Mouse (Mus musculus) adrenal gland, postnatal 10 days (tissue): ENCODE measurements around the gene Tmem79. TPM values are rescaled to one million over a fixed set of nuclear protein-coding genes. Genes with fewer than 3 reads are reported as not detected.
"Not testable (repeated sequence)": the region's sequence is repeated elsewhere in the genome, so short reads cannot be mapped to it uniquely, and the experiment has no call there.

Experiments
- DNase-seq: peaks from one replicate; pipeline ENCODE4 v3.0.0; 2021; ENCODE audit warnings: mixed read lengths
- long read RNA-seq, 2 experiments: library from polyadenylated mRNA; stranded (forward); transcript quantifications; one replicate each; pipeline ENCODE4 v2.0.0; 2021
- total RNA-seq, 2 experiments: library from RNA; stranded (reverse); gene quantifications; 2 replicates each; pipeline ENCODE4 v1.2.3; 2021

The Tmem79 gene
- total RNA-seq: 10 to 100 TPM; 15.1 to 17.7 TPM
- long read RNA-seq, experiment 1, partial matches to known transcripts: 5 of 21 reads
- long read RNA-seq, experiment 1, other reads (novel, unspliced or antisense): 12 of 21 reads
- long read RNA-seq, experiment 2, transcript Tmem79-201 (4 exons, 2,406 nt): major isoform, 7 of 13 reads
- long read RNA-seq, experiment 2, partial matches to known transcripts: 2 of 13 reads
- long read RNA-seq, experiment 2, other reads (novel, unspliced or antisense): 4 of 13 reads

DNA sequence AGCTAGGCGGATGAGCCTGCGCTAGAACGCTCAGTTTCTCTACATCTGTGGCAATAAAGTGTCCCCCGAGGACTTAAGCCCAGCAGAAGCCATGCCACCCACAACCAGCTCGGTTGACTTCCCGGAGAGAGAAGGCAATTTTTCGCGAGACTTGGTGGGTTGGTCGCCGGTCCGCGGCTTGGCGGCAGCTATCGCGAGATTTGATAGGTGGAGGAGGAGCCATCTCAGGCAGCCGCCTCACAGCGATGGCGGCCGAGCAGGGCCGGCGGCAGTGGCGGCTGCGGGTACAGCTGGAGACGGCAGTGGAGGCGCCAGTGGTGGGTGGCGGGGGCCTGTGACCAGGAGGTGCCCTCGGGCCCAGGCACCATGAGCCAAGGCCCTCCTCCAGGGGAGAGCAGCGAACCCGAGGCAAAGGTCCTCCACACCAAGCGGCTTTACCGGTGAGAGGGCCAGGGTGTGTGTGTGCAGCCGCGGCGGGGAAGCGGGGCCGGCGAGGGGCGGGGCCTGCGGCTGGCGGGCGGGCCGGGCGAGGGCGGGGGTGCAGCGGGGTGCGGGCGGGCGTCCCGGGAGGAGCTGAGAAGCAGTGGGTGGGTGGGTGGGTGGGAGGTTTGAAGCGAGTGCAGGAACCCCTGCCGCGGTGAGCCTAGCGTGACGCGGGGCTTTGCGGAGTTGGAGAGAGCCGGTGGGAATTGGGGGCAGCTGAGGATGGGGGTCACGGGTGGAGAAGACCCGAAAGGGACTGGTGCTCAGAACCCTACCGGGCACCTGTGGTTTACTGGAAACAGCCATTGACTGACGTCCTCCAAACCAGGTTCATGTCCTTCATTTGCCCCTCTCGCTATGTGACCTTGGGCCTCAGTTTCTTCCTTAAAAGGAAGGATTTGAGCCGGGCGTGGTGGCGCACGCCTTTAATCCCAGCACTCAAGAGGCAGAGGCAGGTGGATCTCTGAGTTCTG lies at the start of gene Tmem79, which contains the start of gene Smg5:
Gene Tmem79, minus strand, starts transcription at position 91 of the 956 bp plus-strand sequence.
Gene Smg5, plus strand, starts transcription at position 203 of the 956 bp plus-strand sequence.
- DNase-seq: peak; percentile 96

DNA sequence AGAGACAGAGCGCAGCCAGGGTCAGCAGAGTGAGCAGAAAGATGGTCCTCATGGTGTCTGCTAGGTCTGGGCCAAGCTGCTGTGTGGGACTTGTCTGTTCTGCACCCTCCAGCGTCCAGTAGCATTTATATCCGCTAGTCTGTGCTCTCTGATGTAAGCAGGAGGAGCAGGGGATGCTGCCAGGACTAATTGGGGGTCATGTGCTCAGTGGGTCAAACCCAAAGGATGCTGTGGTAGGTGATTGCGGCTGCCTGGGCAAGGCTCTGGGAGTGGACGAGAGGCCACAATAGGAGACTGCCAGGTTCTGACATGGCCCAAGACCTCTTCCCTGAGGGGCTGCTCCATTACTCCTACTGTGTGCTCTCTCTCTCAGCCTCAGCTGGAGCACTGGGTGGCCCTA lies 48.4 kb upstream of the Tmem79 start, which contains the start of gene Bglap:
Gene Bglap, minus strand, starts transcription at position 101 of the 400 bp plus-strand sequence.
- no peak for DNase-seq

DNA sequence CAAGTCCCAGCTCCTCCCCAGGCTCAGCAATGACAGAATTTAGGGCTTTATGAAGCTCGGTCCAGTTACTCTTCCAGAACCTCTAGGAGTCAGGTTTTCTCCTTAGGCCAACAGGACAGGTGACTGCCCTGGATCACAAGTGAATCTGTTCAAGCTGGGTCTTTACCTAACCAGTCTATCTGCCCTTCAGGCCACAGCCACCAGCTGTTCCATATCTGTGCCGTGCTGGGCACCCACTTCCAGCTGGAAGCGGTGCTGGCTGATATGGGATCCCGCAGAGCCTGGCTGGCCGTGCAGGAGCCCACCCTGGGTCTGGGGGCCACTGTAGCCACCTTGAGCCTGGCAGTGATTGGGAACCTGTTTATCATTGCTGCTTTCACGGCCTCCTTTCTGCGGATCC lies 46.4 kb upstream of the Tmem79 start:
- not testable (repeated sequence) for DNase-seq

DNA sequence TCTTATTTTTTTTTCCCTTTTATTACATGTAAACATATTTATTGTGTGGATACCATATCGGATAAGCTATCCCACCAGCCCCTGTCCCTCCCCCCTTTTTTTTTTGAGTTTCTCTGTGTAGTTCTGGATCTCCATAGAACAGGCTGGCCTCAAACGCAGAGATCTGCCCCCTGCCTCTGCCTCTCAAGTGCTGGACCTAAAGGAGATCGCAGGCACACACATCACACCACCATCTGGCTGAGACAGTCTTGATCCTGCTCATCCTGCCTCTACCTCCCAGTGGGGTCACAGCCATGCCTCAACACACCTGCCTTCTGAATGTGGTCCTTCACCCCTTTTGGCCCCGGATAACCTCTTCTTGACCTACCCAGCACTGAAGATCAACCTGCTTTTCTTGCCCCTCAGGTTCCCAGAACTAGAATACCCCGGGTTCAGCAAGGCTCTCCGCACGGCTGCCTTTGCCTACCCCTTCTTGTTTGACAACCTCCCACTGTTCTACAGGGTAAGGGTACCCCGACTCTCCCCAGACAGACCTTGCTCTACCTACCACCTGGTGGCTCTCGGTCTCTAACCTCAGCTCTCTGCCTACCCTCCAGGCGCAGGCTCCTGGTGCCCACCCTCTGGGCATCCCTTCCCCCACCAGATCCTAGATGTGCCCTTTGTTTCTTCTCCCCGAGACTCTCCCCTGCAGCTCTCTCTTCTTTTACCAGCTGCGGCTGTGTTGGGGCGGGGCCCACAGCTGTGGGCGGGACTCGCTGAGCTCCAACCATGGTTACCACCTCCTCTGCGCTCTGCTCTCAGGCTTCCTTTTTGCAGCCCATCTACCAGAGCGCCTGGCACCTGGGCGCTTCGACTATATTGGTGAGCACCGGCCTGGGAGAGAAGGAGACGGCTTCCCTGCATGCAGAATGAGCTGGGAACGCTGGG lies 45.7 kb upstream of the Tmem79 start:
- peak; percentile 51 for DNase-seq

DNA sequence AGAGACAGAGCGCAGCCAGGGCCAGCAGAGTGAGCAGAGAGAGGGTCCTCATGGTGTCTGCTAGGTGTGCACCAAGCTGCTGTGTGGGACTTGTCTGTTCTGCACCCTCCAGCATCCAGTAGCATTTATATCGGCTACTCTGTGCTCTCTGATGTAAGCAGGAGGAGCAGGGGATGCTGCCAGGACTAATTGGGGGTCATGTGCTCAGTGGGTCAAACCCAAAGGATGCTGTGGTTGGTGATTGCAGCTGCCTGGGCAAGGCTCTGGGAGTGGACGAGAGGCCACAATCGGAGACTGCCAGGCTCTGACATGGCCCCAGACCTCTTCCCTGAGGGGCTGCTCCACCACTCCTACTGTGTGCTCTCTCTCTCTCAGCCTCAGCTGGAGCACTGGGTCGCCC lies 42.7 kb upstream of the Tmem79 start, which contains the start of gene Bglap2:
Gene Bglap2, minus strand, starts transcription at position 101 of the 400 bp plus-strand sequence.
- DNase-seq: not testable (repeated sequence)

DNA sequence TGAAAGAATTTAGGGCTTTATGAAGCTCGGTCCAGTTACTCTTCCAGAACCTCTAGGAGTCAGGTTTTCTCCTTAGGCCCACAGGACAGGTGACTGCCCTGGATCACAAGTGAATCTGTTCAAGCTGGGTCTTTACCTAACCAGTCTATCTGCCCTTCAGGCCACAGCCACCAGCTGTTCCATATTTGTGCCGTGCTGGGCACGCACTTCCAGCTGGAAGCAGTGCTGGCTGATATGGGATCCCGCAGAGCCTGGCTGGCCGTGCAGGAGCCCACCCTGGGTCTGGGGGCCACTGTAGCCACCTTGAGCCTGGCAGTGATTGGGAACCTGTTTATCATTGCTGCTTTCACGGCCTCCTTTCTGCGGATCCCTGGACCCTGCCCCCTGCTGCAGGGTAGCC lies 40.7 kb upstream of the Tmem79 start:
- DNase-seq: not testable (repeated sequence)

DNA sequence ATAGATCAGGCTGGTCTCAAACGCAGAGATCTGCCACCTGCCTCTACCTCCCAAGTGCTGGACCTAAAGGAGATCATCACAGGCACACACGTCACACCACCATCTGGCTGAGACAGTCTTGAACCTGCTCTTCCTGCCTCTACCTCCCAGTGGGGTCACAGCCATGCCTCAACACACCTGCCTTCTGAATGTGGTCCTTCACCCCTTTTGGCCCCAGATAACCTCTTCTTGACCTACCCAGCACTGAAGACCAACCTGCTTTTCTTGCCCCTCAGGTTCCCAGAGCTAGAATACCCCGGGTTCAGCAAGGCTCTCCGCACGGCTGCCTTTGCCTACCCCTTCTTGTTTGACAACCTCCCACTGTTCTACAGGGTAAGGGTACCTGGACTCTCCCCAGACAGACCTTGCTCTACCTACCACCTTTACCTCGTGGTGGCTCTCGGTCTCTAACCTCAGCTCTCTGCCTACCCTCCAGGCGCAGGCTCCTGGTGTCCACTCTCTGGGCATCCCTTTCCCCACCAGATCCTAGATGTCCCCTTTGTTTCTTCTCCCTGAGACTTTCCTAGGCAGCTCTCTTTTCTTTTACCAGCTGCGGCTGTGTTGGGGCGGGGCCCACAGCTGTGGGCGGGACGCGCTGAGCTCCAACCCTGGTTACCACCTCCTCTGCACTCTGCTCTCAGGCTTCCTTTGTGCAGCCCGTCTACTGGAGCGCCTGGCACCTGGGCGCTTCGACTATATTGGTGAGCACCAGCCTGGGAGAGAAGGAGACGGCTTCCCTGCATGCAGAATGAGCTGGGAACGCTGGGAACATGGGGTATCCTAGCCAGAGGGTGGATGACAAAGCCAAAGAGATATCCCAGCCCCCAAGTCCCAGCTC lies 40.0 kb upstream of the Tmem79 start:
- peak; percentile 4 for DNase-seq

DNA sequence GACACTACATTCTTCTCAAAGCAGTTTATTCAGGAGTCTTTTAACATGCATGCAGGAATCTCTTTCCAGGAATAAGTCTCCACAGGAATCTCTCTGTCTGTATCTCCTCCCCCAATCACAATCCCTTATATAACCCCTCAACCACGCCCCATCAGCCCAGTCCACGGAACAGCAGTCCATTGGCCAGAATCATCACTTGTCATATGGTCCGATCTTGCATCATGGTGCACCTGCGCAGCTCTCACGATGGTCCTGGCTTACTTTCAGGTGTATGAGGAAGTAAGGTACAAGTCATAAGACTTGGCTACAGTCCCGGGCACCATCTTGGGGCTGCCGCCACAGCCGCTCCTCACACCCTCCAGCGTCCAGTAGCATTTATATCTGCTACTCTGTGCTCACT lies 36.7 kb upstream of the Tmem79 start, which contains the start of gene Bglap3:
Gene Bglap3, minus strand, starts transcription at position 101 of the 400 bp plus-strand sequence.
- not testable (repeated sequence) for DNase-seq

DNA sequence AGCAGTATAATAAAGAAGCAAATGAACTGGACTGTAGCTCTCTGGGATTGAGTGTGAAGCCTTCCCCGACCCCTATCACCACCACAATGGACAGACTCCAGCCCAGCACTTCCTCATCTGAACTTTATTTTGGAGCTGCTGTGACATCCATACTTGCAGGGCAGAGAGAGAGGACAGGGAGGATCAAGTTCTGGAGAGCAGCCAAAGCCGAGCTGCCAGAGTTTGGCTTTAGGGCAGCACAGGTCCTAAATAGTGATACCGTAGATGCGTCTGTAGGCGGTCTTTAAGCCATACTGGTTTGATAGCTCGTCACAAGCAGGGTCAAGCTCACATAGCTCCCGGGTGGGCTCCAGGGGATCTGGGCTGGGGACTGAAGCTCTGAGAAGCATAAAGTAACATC lies 32.6 kb upstream of the Tmem79 start:
- not testable (repeated sequence) for DNase-seq

DNA sequence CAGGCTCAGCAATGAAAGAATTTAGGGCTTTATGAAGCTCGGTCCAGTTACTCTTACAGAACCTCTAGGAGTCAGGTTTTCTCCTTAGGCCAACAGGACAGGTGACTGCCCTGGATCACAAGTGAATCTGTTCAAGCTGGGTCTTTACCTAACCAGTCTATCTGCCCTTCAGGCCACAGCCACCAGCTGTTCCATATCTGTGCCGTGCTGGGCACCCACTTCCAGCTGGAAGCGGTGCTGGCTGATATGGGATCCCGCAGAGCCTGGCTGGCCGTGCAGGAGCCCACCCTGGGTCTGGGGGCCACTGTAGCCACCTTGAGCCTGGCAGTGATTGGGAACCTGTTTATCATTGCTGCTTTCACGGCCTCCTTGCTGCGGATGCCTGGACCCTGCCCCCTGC lies 31.6 kb upstream of the Tmem79 start:
- DNase-seq: not testable (repeated sequence)

DNA sequence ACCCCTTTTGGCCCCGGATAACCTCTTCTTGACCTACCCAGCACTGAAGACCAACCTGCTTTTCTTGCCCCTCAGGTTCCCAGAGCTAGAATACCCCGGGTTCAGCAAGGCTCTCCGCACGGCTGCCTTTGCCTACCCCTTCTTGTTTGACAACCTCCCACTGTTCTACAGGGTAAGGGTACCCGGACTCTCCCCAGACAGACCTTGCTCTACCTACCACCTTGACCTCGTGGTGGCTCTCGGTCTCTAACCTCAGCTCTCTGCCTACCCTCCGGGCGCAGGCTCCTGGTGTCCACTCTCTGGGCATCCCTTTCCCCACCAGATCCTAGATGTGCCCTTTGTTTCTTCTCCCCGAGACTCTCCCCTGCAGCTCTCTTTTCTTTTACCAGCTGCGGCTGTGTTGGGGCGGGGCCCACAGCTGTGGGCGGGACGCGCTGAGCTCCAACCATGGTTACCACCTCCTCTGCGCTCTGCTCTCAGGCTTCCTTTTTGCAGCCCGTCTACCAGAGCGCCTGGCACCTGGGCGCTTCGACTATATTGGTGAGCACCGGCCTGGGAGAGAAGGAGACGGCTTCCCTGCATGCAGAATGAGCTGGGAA lies 31.0 kb upstream of the Tmem79 start:
- DNase-seq: peak; percentile 71

DNA sequence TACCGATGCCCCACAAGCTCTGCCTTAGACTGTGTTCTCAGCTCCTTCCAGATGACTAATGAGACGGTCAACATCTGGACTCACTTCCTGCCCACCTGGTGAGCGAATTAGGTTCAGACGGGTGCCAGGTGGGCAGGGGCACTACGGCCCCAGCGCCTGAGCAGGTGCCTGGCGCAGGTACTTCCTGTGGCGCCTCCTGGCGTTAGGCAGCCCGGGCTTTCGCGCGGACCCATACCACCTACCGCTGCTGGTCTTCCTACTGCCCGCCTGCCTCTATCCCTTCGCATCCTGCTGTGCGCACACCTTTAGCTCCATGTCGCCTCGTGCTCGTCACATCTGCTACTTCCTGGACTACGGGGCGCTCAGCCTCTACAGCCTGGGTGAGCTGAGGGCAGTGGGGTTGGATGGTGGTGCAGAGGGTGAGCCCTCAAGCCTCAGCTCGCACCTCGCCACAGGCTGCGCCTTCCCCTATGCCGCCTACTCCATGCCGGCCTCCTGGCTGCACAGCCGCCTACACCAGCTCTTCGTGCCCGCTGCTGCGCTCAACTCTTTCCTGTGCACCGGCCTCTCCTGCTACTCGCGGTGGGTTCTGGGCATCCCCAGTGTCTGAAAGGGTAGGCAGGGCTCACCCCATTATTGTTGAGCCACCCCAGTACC lies 29.9 kb upstream of the Tmem79 start:
- DNase-seq: no peak

DNA sequence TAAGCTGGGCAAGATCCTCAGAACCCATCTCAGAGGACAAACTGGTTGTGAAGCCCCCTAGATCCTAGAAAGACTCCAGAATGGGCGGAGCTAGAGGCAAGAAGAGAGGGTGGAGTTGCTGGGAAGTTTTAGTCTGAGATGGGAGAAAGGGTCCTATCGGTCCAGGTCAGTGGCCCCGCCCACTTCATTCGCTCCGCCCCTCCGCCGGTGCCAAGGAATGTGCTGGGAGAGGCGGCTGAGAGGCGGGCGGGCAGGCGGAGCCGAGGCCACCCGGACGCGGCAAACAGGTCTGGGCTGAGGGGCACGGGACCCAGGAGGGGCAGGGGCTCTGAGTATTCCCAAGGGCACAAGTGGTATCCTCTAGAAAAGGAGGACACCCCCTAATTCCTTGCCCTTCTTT lies 28.4 kb upstream of the Tmem79 start, which contains the start of gene Paqr6:
Gene Paqr6, plus strand, starts transcription at position 248 of the 400 bp plus-strand sequence.
- peak; percentile 82 for DNase-seq

DNA sequence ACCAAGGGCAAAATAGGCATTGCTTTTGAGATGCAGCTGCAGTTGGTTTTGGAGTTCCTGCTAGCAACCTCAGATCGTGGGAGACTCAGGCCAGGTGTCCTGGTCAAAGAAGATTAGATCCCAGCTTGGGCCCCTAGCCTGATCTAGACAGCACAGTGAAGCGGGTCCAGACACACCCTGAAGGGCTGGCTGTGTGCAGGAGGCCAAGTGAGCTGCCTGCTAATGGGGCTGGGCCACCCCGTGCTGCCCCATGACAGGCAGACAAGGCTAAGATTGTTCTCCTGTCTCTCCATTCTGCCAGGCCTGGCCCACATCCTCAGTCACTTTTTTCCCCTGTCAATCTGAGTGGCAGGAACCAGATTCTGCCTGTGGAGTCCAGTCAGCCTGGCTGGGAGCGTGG lies 27.8 kb upstream of the Tmem79 start:
- DNase-seq: no peak

DNA sequence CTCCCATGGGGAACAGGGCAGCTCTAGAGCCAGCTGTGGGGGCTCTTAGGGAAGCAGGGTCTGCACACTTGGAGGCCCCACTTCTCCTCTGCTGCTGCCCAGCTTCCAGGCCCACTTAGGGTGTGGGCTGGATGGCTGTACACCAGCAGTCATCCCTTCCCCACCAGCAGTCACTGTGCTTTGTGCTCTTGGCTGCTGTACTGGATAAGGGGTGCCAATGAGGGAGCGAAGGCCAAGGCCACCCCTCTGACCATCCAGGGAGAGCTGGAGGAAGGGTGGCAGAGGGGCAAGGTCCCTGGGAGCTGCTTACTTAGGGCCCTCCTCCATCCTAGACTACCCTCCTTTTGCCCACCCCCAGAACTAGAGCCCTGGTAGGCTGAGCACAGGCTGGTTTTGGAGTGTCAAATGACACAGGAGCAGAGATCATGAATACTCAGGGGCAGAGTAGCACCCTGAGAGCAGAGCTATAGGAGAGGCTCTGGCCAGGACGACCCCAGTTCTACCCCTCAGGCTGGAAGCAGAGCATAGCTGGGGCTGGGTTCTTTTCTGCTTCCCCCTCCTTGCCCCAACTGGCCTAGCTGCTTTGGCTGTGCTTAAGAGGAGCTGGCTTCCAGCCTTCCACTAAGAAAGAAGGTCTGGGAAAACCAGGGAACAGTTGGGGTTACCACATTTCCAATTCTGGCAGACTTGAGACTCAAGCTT lies 25.8 kb upstream of the Tmem79 start:
- no peak for DNase-seq

DNA sequence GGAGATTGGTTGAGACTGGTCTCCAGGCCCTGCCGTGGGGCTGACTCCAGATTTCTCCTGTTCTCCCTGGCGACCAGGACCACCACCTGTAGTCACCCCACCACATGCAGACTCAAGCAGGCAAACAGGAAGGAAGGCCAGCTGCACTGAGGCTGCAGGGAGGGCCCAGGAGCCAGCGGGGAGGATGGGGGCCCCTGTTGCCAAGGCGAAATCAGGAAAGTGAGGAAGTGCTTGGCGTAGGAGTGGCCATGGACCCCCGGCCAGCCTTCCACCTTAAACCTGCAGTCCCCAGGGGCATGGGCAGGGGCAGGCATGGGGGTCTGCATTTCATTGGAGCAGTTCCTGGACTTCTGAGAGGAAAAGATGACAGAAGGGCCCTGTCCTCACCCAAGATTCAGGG lies 25.1 kb upstream of the Tmem79 start:
- no peak for DNase-seq

DNA sequence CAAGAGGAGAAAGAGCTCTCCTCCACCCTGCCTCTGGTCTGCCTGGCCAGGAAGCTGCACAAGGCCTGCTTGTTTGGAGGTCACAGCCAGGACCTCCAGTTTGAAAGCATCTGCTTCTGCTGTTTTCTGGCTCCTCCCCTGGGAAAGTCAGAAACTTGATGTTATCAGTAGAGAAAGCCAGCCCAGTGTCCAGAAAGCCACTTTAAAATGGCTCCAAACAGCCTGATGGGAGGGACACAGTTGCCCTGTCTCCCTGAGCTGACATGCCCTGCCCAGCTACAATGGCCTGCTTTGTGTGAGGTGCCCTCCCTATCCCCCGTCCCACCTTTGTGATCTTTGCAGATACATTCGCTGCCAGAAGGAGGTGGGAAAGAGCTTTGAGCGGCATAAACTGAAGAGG lies 24.0 kb upstream of the Tmem79 start:
- no peak for DNase-seq

DNA sequence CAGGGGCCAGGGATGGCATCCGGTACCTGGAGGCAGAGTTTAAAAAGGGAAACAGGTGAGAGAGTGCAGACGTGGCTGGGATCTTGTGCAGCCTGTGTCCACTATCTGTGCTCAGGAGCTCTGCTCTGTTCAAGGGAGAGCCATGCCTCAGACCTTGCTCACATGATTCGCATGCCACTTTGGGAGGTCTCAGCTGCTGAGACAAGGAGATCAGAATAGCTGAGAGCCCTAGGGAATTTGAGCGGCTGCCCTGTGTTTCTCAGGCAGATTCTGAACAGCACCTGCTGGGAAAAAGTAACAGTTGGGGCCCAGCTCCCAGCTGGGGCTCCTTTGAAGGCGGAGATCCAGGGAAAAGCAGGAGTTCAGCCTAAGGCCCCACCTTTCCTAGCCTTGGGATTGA lies 23.6 kb upstream of the Tmem79 start:
- DNase-seq: no peak
